Mouse (Mus musculus) ZHBTc4 (cell line): Measurements from ENCODE around the gene Rhob.
A peak's percentile ranks its signal among the peaks of the same experiment; 100 is the strongest.

Experiments used
- DNase-seq: peaks from one replicate; pipeline ENCODE4 v3.0.0-alpha.2; 2011; ENCODE audit warnings: low read depth, low spot score

Rhob gene

GRCm38 (mm10) chr12:8499871-8500596 is at the start of gene Rhob:
Rhob (minus strand) TSS chr12:8500009.
- peak; percentile 98 for DNase-seq

- peak; percentile 96 for DNase-seq
Measured at GRCm38 (mm10) chr12:8547357-8547756, 47.5 kb upstream of the Rhob start.

DNA sequence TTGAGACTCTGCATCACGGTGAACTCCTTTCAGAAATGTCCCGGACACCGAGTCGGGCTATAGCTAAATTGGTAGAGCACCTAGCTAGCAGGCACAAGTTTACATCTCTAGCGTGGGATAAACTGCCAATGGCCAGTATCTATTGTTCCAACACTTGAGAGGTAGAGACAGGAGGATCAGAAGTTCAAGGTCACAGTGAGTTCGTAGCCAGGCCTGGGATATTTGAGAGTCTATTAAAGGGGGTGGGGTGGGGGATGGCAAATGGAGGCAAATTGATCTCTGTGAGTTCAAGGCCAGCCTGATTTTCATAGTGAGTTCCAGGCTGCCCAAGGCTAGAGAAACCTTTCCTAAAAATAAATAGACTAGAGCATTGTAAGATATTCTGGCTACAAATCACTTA is 47.0 kb upstream of the Rhob start:
- peak; percentile 27 for DNase-seq

DNA sequence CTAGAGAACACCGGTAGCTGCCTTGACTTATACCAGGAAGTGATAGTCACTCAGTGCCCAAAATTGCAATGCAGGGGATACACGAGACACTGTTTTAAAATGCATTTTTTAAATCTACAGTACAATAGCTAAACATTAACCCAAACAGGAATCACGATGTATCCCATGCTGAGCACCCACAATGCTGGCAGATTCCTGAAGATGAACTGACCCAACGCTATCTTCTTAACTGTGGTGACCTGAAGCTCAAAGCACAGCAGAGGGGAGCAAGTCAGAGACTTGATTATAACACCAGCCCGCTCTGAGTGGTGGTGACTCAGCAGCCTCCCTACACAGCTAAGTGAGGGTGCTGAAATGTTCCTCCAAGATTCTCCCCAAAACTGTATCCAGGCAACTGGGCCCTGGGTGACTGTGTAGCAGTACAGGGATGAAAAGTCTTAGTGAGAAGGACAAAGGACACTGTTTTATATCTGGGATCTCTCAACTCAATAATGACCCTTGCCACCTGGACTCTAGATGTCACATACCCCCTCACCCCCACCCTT is 45.3 kb upstream of the Rhob start:
- no peak for DNase-seq

DNA sequence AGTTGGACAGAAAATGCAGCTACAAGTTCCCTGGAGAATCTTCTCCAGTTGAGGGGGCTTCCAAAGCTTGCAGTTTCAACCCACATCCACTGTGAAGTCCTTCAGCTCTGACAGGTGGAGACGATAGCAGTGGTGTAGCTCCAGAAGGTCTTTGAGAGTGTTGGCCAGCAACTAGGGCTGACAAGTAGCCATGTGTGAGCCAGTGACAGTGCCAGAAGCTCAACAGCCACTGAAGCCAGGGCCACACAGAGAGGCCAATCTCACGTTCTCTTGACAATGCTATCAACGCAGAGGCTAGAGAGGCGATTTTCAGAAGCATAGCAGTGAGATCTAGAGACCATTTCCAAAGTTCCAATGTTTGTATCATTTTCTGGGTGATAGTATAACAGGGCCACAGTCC is 42.6 kb upstream of the Rhob start:
- DNase-seq: no peak

GRCm38 (mm10) chr12:8539471-8539870 is 39.7 kb upstream of the Rhob start:
- no peak for DNase-seq

GRCm38 (mm10) chr12:8537291-8537690 is 37.5 kb upstream of the Rhob start:
- DNase-seq: no peak

- DNase-seq: no peak
Measured at GRCm38 (mm10) chr12:8536221-8536965, 36.6 kb upstream of the Rhob start.

DNA sequence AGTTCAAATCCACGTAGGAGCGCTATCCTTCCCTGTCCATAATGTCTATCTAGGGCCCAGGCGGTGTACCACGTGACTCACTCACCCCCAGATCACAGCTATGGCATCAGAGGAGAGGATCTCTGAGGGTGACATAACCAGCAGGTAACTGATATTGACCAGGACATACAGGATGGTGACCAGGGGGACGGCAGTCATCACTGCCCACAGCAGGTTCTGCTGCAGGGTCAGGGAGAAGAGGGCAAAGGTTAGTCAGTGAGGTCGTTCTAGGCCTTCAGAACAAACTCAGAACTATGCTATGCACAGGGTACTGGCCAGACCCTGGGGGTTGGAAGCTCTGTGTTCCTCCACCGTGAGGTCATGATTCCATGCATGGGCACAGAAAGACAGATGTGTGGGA is 35.8 kb upstream of the Rhob start:
- DNase-seq: no peak

- no peak for DNase-seq
Measured at GRCm38 (mm10) chr12:8534915-8535314, 35.1 kb upstream of the Rhob start.

DNA sequence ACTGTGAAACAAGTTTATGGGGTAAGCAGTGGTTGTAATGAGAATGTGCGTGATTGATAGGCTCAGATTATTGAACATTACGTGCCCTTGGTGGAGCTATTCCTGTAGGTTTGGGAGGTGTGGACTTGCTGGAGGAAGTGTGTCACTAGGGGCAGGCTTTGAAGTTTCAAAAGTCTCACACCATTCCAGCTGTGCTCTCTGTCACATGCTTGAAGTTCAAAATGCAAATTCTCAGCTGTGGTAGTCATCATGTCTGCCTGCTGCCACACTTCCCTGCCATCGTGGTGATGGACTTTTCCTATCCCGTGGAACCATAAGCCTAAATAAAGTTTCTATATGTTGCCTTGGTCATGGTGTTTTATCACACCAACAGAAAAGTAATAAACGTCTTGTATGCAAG is 28.0 kb upstream of the Rhob start:
- no peak for DNase-seq

DNA sequence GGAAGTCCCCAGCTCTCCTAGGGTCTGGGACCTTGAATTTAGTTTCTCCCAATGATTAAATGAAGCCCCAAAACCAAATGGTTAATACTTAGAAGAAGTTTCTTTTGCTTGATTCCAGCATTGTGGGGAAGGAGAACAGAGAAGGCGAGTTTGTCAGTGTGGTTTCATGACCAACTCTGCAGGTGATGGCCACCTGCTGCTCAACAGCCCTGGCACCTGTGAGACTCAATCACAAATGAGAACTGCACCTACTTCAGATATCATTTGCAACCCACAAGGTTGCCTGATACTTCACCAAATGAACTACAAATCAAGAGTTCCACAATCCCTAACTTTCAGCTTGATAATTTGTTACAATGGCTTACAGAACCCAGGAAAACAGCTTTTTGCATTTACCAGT is 27.4 kb upstream of the Rhob start:
- DNase-seq: no peak

- DNase-seq: no peak
Measured at GRCm38 (mm10) chr12:8524062-8524461, 24.3 kb upstream of the Rhob start.

GRCm38 (mm10) chr12:8522711-8523110 is 22.9 kb upstream of the Rhob start:
- DNase-seq: no peak

DNA sequence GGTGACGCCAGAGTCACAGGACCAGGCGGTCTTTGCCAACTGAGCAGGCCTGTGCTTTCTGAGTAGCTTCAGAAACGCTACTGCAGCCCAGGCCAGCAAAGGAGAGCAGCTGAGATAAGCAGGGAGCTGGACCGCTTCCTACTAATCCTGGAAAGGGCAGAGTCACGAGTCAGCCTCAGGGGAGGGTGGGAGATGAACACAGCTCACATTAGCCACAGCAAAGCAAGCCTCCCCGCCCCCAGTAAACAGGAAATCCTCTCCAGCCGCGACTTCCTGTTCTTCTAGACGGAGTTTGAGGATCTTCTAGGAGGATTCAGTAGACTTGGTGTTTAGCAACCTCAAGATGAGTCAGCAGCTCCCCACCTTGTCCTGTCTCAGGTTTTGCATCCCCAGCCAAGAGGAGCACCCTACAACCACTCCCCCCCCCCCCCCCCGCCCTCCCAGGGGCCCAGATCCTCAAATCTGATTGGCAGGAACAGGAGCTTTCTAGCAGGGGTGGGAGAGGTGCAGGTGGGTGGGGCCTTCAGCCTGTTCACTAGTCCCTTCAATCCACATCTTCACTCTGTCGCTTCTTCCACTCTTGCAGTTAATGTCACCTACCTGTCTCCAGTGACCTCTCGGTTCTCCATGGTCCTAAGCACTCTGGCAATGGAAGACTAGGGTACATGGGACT is 21.7 kb upstream of the Rhob start:
- peak; percentile 83 for DNase-seq

GRCm38 (mm10) chr12:8519431-8520160 is 19.8 kb upstream of the Rhob start:
- DNase-seq: peak; percentile 83

GRCm38 (mm10) chr12:8511037-8511882 is 11.5 kb upstream of the Rhob start:
- DNase-seq: no peak

DNA sequence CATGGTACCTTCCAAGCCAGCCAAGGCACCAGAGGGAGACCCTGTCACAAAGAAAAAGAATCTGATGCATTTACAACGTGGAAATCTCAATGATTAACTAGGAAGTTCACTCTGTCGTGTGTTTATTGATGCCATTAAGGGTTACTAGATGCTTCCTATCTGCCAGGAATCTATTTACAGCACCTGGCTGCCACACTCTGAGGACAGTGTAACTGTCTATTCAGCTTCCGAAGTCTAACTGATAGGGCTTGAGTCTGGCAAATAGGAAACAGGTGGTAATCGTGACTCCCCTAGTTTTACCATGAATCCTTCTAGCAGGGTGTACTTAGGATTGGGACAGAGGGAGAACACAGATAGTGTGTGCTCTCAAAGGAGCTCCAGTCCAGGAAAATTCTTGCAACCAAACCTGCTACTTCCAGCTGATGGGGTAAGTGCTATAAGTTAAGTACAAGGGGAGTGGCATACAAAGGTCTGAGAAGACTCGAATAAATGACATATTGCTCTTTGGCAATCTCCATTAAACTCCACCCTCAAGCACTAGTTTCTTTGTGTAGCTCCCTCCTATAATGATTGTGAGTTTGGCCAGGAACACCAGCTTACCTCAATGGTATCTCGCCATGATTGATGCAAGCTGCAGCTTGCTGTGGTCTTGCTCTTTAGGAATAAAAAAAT is 10.6 kb upstream of the Rhob start:
- DNase-seq: no peak

DNA sequence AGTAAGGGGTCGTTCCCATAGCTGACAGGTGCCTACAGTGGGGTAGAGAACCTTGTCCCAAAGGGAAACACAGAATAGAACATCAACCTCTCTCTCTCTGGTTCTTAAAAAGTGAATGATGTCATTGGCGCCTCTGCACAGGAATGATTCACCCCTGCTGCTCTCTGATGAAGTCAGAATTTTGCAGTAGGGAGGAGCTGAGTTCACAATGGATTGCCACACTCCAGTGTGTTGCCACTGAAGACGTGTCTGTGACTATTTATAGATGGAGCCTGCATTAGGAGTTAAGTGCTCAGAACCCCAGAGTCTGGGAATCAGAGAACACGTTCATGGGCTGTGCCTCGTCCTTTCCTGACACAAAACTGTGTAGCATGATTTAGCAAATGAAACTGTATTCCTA is 9.9 kb upstream of the Rhob start:
- DNase-seq: no peak
